Mouse (Mus musculus): ENCODE results near the gene Jund.

GRCm38 (mm10) chr8:70742981-70743655, 44.4 kb downstream of the Jund start:
- TF ChIP-seq CTCF (IDR thresholded peaks at IDR 0.05; ENCODE audit: low read depth): no peak
- TF ChIP-seq EP300 (IDR thresholded peaks at IDR 0.05; ENCODE audit: low read depth): no peak
